Mouse (Mus musculus) midbrain, postnatal 0 days (tissue): ENCODE measurements around the gene Zfp646. TPM values are rescaled to one million over a fixed set of nuclear protein-coding genes. Genes with fewer than 3 reads are reported as not detected.
"Not testable (repeated sequence)": the region's sequence is repeated elsewhere in the genome, so short reads cannot be mapped to it uniquely, and the experiment has no call there.

Experiments
- ATAC-seq: fragments of 200-750 bp; cut with Nextera tagmentation; 2 replicates; pipeline ENCODE4 v1.8.0; 2017; ENCODE audit warnings: moderate number of reproducible peaks, mild to moderate bottlenecking, moderate TSS enrichment, moderate library complexity; ENCODE audit not compliant: low FRiP score
- DNase-seq: peaks from one replicate; pipeline ENCODE4 v3.0.0-alpha.2; 2015; ENCODE audit warnings: low spot score
- H3K27ac ChIP-seq: fragments of 300-500 bp; sonication (generic); 2 replicates; pipeline ENCODE4 v1.5.1; 2014; ENCODE audit warnings: low read depth, mild to moderate bottlenecking, low read length, mixed read lengths
- H3K27me3 ChIP-seq: fragments of 300-500 bp; sonication (generic); 2 replicates; pipeline ENCODE4 v1.6.1; 2014; ENCODE audit warnings: low read length, control low read depth, mixed read lengths; ENCODE audit not compliant: insufficient read depth
- H3K36me3 ChIP-seq: fragments of 300-500 bp; sonication (generic); 2 replicates; pipeline ENCODE4 v1.6.1; 2014; ENCODE audit warnings: low read length, control low read depth, mixed read lengths; ENCODE audit not compliant: insufficient read depth
- H3K4me1 ChIP-seq: fragments of 300-500 bp; sonication (generic); 2 replicates; pipeline ENCODE4 v1.6.1; 2014; ENCODE audit warnings: mild to moderate bottlenecking, control low read depth, antibody characterized with exemption, low read length, mixed read lengths; ENCODE audit not compliant: insufficient read depth
- H3K4me2 ChIP-seq: fragments of 300-500 bp; sonication (generic); 2 replicates; pipeline ENCODE4 v1.6.1; 2014; ENCODE audit warnings: low read depth, mild to moderate bottlenecking, low read length, mixed read lengths; ENCODE audit not compliant: poor library complexity, severe bottlenecking
- H3K4me3 ChIP-seq: fragments of 300-500 bp; sonication (generic); 2 replicates; pipeline ENCODE4 v1.5.1; 2014; ENCODE audit warnings: low read depth, mild to moderate bottlenecking, low read length, moderate library complexity
- H3K9ac ChIP-seq: fragments of 300-500 bp; sonication (generic); replicated peaks from 2 replicates; pipeline ENCODE4 v1.6.1; 2014; ENCODE audit warnings: mild to moderate bottlenecking, low read length, moderate library complexity, mixed read lengths; ENCODE audit not compliant: poor library complexity, severe bottlenecking
- H3K9me3 ChIP-seq: fragments of 300-500 bp; sonication (generic); 2 replicates; pipeline ENCODE4 v1.6.1; 2016; ENCODE audit warnings: low read length, control low read depth
- CTCF ChIP-seq: IDR thresholded peaks from 2 replicates; pipeline ENCODE4 v1.5.1; 2016; ENCODE audit warnings: antibody characterized with exemption, mild to moderate bottlenecking
- WGBS: fragments of 180-500 bp; shearing (Covaris S2); extraction: QIAGEN DNeasy Blood & Tissue Kit; methylation state at CpG from one replicate; pipeline ENCODE4 v1.1.7; 2014; 5-methylcytosine and 5-hydroxymethylcytosine counted together
- polyA plus RNA-seq: library from polyadenylated mRNA; unstranded; fragments of >200 nt; fragmentation: Nextera tagmentation; extraction: Ambion mirVana; gene quantifications from 2 replicates; pipeline ENCODE4 v1.2.1, GENCODE M21; 2015
- total RNA-seq: library from RNA; depleted of rRNA; stranded (reverse); fragments of >200 nt; gene quantifications from 2 replicates; pipeline ENCODE4 v1.2.3, GENCODE M21; 2014; rRNA removed

Gene Zfp646
- total RNA-seq: 32.3 and 33.8 TPM in 2 replicates
- polyA plus RNA-seq: 3.8 and 4.2 TPM in 2 replicates

GRCm38 (mm10) chr7:127876041-127876466 is at the start of gene Zfp646:
Gene Zfp646, plus strand, starts transcription at chr7:127876221.
- no peaks in the 10 kb centered on the region for H3K27me3 ChIP-seq
- H3K36me3 ChIP-seq: peaks cover 28% of the 10 kb centered on the region
- no peaks in the 10 kb centered on the region for H3K9me3 ChIP-seq
- TF ChIP-seq CTCF: no peak
- ATAC-seq: peak; percentile 91
- H3K4me1 ChIP-seq: 0 out of 2 replicates have a peak, but pooled peaks cover 9% of the 10 kb centered on the region
- peak within 1 kb of the TSS; percentile 92 for H3K4me3 ChIP-seq
- DNase-seq: peak; percentile 88
- H3K9ac ChIP-seq: peak within 1 kb of the TSS; percentile 95
- WGBS: under 1% methylated on average over 40 of the region's 41 CpGs
- peak within 1 kb of the TSS; percentile 74 for H3K4me2 ChIP-seq
- H3K27ac ChIP-seq: peak within 1 kb of the TSS; percentile 98

DNA sequence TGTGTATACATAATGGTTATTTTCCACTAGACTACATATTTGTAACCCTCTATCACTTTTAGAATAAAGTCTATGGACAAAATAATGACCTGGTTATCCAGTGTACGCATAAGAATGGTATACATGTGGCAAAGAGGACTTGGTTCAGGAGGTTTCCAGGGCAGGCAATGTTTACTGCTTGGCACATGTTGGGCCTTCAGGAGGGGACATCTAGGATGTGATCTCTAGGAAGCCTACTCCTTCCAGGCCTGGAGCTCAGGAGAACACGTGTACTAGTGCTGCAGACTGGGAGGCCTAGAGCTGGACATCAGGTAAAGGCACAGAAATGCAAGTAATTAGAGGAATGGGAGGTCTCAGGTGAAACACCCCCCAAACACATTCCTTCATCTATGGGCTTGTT is 40.5 kb upstream of the Zfp646 start:
- Histone ChIP-seq H3K9ac (no peak overlapping the region), H3K4me2 (no peak overlapping the region), H3K4me3 (no peak overlapping the region), H3K36me3 (no peaks in the 10 kb centered on the region), H3K27ac (no peak overlapping the region), H3K4me1 (no peaks in the 10 kb centered on the region), H3K27me3 (no peaks in the 10 kb centered on the region), H3K9me3 (no peaks in the 10 kb centered on the region)
- no peak for TF ChIP-seq CTCF
- WGBS: 81% methylated on average over 2 of the region's 2 CpGs
- DNase-seq (no peak), ATAC-seq (no peak)

DNA sequence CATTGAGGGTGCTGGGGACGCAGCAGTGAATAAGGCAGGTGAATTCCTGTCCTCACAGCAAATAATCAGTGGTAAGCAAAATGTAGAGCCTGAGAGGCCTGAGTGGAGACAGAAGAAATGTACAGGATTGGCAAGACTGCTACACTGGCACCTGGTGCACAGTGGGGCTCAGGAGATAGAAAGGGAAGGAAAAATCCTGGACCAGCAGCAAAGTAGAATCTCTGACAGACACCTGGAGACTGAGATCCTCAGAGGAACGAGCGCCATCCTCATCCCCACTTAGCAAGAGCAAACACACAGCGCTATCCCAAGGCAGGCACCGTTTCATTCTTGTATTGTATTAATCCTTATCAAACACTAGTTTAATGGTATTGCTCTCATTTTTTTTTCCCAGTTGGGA is 38.5 kb upstream of the Zfp646 start:
- no peak overlapping the region for H3K4me2 ChIP-seq
- H3K36me3 ChIP-seq: no peaks in the 10 kb centered on the region
- DNase-seq (no peak), ATAC-seq (no peak)
- no peak overlapping the region for H3K9ac ChIP-seq
- H3K27me3 ChIP-seq: no peaks in the 10 kb centered on the region
- TF ChIP-seq CTCF: no peak
- H3K4me1 ChIP-seq: no peaks in the 10 kb centered on the region
- H3K4me3 ChIP-seq: no peak overlapping the region
- 86% methylated on average over 5 of the region's 5 CpGs for WGBS
- no peaks in the 10 kb centered on the region for H3K9me3 ChIP-seq
- no peak overlapping the region for H3K27ac ChIP-seq

GRCm38 (mm10) chr7:127837878-127838277 is 38.1 kb upstream of the Zfp646 start:
- H3K4me2 ChIP-seq, H3K4me1 ChIP-seq, H3K9ac ChIP-seq, H3K27ac ChIP-seq, H3K4me3 ChIP-seq, H3K36me3 ChIP-seq, ATAC-seq, H3K27me3 ChIP-seq, H3K9me3 ChIP-seq, DNase-seq: not testable (repeated sequence)
- 75% methylated on average over 4 of the region's 4 CpGs for WGBS

DNA sequence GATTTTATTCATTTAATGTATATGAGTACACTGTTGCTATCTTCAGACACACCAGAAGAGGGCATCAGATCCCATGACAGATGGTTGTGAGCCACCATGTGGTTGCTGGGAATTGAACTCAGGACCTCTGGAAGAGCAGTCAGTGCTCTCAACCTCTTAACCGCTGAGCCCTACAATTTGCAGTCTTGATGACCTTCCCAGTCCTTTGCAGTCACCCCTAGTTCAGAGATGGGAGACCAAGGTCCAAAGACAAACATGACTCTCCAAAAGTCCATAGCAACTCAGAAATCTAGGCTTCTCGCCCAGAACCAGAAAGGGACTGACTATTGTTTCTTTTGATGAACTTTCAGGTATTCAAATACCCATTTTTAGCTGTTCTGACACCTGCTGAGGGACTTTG is 36.0 kb upstream of the Zfp646 start:
- peak overlapping the region; percentile 85; the same call in 1 of the 2 replicates for H3K27ac ChIP-seq
- 79% methylated on average over 2 of the region's 2 CpGs for WGBS

DNA sequence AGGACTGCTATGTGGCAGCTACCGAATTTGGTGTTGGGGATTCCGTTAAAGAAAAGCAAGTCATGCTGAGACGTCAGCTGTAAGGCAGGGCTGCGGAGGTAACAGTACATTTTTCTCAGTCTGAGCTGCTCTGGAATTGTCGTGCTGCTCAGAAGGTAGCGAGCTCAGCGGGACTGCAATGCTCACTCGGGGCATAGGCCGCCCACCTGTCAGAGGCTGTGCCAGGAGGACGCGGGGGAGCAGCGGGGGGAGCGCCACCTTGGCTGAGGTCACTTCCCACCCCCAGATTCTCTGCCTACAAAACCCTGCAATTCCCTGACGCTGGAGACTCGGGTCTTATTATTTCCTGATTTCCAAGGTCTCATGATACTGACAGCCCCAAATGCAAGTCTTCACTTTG is 35.1 kb upstream of the Zfp646 start:
- ATAC-seq (peak; percentile 20; the same call in 1 of the 2 replicates), DNase-seq (peak; percentile 14)
- TF ChIP-seq CTCF: no peak
- Histone ChIP-seq H3K9ac (peak overlapping the region; percentile 68), H3K4me1 (no peaks in the 10 kb centered on the region), H3K4me3 (peak overlapping the region; percentile 74), H3K4me2 (peak overlapping the region; percentile 95), H3K36me3 (peaks cover 8% of the 10 kb centered on the region; the same call in 1 of the 2 replicates), H3K27ac (peak overlapping the region; percentile 85), H3K9me3 (no peaks in the 10 kb centered on the region), H3K27me3 (no peaks in the 10 kb centered on the region)
- WGBS: 2% methylated on average over 15 of the region's 15 CpGs

More for the DNA sequence above, 36.0 kb upstream of the Zfp646 start:
- not testable (repeated sequence) for H3K36me3 ChIP-seq, H3K9ac ChIP-seq, H3K4me1 ChIP-seq, H3K9me3 ChIP-seq, H3K4me3 ChIP-seq, DNase-seq, H3K27me3 ChIP-seq, ATAC-seq
- peak overlapping the region; percentile 95; the same call in 1 of the 2 replicates for H3K4me2 ChIP-seq
